Mouse (Mus musculus): ENCODE data around the gene Irgc1. TPM values are rescaled to one million over a fixed set of nuclear protein-coding genes. Genes with fewer than 3 reads are reported as not detected.
"Not testable (repeated sequence)": the region's sequence is repeated elsewhere in the genome, so short reads cannot be mapped to it uniquely, and the experiment has no call there.

Irgc1 gene
- total RNA-seq, 2 experiments from 2014 or later = not detected

- DNase-seq = no peak
Observed at GRCm38 (mm10) chr7:24435305-24435704, 16.8 kb downstream of the Irgc1 start.

DNA sequence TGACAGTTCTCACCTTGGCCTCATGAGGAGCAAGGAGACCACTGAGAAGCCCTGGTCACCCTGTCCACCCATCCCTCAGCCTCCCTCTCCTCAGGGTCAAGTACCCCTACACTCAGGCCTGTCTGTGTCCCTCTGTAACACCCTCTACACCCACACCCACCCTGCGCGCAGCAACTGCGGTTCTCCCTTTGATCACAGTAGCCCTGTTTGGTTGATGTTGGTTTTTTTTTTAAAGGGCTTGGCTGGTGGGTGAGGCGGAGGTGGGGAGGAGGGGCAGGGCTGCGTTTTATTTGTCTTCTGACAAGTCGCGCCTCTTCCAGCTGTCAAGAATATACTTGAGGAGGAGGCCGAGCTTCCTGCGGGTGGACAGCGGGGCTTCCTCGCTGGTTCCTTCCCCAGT lies 20.4 kb downstream of the Irgc1 start:
- no peak for DNase-seq

DNA sequence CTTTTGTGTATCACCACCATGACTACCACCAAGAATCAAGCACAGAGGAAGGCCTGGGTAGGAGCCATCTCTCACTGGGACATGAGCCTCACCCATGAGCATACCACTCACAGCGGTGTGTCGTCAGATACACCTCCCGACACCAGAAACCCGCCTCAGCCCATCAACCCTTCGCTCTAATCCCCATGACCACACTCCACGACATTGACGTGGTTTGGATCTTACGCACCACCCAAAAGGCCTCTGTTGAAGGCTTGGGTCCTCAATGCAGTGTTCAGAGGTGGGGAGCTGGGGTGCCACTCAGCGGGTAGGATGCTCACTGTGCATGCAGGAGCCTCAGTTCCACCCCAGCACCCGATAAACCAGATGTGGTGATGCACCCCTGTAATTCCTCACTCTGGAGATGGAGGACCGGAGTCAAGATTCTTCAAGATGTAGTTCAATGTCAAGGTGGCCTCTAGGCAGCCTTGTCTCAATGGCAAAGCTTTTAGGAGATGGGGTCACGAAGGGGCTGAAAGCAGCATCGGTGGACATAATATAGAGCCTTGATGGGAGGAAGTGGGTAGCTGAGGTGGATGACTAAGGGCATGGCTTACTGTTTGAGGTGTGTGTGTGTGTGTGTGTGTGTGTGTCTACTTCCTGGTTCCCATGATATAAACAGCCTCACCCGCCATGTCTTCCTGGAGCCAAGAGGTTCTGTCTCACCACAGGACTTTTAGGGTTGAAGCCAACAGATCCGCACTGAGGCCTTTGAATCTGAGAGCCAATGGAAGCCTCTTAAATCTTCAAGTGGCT lies 21.3 kb downstream of the Irgc1 start:
- DNase-seq = no peak

DNA sequence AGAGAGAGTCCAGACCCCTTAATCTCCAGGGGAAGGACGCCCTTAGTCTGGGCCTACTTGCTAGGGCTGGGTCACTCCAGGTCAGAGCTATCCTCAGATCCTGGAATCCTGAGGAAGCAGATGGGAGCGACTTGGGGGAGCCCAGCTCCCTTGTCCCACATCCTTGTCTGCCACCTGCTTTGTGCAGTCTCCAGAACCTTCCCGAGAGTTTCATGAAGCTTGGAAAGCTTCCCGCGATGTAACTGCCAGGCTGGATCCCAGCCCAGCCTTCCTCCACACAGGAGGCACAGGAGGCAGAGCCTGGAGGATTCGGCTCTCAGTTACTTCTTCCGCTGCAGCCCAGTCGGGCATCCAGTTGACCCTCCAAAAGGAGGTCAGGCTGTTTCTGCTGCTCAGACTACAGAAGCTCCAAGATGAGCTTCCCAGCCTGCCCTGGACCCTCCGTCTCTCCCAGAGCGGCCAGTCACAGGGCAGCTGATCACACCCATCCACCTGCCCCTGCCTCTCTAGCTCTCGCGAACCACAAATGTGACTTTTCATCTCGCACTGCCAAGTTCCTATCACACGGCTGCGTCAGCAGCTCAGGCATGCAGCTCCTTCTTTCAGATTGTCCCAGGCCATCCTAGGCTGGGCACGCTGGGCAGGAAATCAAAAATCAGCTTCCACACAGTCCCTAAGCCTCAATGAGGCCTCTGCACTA lies 22.5 kb downstream of the Irgc1 start:
- DNase-seq = no peak

- no peak for DNase-seq
Observed at GRCm38 (mm10) chr7:24428725-24429124, 23.4 kb downstream of the Irgc1 start.

DNA sequence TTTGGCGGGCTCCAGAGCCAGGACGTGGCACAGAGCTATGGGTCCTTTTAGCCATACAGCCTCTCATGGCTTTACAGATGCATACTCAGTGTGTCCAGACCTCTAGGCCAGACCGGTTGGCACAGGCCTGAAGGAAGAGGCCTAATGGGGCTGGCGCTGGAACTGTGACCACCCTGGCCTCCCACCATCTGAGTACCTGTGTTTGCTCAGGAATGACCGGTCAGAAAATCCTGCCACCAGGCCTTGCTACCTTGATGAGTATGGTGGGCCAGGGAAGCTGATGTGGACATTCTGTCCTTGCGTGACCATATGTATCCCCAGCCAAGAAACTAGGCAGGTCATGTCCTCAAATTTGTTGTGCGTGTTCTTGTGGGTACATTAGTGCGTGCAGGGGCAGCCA lies 24.9 kb downstream of the Irgc1 start:
- DNase-seq = no peak

DNA sequence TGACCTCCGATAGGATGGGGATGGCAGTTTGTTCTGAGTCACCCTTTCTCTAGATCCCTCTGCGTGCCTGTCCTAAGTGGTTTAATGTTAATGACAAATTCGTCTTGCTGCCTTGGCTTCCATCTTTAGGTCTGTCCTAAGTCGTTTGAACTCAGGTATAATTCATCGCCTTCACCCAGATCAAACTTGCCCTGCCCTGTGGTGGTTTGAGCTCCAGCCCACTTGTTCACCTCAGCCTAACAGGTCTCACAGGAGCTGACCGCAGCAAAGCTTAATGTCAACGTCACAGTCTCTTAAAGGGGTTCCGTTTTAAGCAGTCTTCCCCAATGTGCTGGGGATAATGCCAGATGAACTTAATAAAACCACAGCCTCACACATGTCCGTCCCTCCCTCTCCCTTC lies 26.2 kb downstream of the Irgc1 start:
- DNase-seq = no peak

GRCm38 (mm10) chr7:24423956-24424732 lies 28.0 kb downstream of the Irgc1 start:
- peak; percentile 20 to 43 for DNase-seq

DNA sequence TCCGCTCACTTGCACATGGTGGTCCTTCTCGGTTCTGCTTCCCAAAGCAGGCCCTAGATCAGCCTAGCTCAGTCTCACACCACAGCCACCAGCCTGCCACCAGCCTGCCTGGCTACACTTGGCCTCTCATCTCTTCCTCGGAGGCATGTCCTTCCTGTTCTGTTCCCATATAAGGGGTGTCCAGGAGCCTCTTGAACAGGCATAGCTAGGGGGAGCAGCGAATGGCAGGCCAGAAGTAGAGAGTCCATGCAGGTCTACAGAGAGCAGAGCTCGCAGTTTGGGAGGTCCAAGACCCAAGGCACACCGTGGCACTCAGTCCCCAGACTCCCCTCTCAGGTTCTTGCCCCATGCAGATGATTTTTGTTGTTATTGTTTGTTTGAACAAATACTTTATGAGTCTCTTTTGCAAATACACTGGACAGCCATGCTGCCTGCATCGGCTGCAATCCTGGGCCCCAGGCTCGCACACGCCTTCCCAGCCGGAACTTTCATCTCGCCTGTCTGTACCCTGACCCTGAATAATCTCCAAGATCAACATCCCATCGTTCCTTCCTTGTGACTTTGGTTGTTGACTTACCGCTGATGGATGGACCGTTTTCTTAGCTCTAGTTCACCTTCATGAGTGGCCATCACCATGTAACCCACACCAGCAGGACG lies 28.9 kb downstream of the Irgc1 start:
- DNase-seq = no peak

GRCm38 (mm10) chr7:24422251-24422650 lies 29.8 kb downstream of the Irgc1 start:
- DNase-seq = no peak

DNA sequence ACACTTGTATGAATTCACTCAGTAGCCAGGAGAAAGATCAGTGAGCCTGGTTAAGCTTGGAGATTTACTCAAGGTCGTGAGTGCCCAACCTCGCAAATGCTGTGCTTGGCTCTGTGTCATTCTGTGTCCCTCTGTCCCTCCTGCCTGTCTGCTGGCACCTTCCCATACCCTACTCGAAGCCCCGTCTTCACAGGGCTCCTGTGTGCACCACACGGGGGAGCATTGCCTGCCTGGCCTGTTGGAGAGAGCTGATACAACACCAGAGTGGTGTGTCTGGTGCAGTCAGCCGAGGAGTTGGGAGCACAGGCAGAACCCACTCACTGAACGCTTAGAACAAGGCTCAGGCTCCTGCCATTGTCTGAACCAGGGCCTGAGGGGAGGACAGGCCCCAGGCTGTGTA lies 30.4 kb downstream of the Irgc1 start:
- DNase-seq = no peak

GRCm38 (mm10) chr7:24419579-24419978 lies 32.5 kb downstream of the Irgc1 start:
- DNase-seq = no peak

GRCm38 (mm10) chr7:24415261-24415660 lies 36.8 kb downstream of the Irgc1 start:
- no peak for DNase-seq

DNA sequence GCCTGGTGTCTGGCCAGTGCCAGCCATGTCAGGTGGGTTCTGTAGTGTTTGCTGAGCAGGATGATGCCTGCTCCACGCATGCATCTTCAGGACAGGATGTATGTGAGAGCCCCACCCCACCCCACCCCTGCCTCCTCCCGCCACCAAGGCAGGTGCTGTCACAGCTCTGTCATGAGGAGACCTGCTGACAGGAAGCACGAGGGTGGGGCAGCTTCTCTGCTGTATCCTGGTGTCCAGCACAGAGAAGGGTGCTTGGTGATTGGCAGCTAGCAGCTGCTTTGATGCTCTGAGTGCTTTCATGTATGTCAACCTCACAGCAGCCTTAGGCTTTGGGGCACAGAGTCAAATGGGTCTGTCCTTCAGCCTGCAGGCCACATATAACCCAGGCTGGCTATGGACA lies 38.5 kb downstream of the Irgc1 start:
- no peak for DNase-seq

GRCm38 (mm10) chr7:24410831-24411230 lies 41.3 kb downstream of the Irgc1 start:
- DNase-seq = no peak

- no peak for DNase-seq
Observed at GRCm38 (mm10) chr7:24410123-24410522, 42.0 kb downstream of the Irgc1 start.

- no peak for DNase-seq
Observed at GRCm38 (mm10) chr7:24408186-24408585, 43.9 kb downstream of the Irgc1 start.

DNA sequence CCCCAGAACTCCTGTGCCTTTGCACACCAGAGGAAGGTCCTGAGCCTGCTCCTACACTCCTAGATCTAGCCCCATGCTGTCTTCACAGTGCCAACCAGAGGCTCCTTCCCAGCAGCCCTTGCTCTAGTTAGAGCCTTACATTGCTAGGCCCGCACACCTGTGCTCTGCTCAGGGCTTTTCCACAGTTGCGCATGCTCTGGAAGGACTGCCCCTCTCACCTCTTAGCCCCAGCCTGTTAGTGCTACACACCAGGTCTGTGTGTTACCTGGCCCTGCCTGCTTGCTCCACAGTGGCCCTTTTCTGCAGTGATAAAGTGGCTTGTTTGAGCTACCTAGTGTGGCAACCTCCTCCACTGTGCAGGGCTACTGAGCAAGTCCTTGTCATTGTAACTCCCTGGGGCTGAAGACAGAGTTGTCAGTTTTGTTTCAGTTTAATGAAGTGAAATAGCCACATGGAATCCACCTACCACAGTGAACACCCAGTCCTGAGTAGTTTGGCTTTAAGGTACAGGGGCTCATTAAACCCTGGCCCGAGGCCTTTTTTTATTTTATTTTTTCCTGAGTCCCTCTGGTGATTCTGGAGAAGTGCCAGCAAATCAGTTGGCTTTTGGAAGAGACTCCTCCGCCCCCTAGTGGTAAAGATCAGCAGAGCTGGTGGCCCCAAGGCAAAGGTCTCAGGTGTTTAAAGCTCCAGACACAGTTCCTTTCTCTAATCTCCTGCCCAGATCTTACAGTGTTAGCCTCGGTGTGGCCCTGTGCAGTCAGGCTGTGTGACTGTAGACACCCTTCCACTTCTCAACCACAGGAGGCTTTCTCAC lies 45.4 kb downstream of the Irgc1 start:
- DNase-seq = peak; percentile 68 to 83

DNA sequence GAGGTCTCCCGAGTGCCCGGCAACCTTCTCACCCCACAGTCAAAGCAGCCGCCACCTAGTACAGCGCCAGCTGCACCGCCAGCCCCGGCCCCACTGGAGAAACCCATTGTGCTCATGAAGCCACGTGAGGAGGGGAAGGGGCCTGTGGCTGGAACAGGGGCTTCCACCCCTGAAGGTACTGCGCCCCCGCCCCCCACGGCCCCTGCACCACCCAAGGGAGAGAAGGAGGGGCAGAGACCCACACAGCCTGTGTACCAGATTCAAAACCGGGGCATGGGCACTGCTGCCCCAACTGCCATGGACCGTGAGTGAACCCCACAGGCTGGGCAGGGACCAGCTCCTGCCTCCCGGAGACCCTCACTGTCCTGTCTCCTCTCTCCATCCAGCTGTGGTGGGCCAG lies 46.4 kb downstream of the Irgc1 start:
- no peak for DNase-seq

- no peak for DNase-seq
Observed at GRCm38 (mm10) chr7:24402851-24403250, 49.2 kb downstream of the Irgc1 start.

GRCm38 (mm10) chr7:24400489-24400888 lies 51.6 kb downstream of the Irgc1 start:
- not testable (repeated sequence) for DNase-seq

- DNase-seq = no peak
Observed at GRCm38 (mm10) chr7:24400082-24400452, 52.0 kb downstream of the Irgc1 start.

All from adrenal gland, postnatal 36 days (tissue).